Mouse (Mus musculus) activated CD4-positive, CD25-positive, alpha-beta regulatory T cell, adult 4 months (primary cell): ENCODE measurements around the gene Hist1h2ac. TPM values are rescaled to one million over a fixed set of nuclear protein-coding genes. Genes with fewer than 3 reads are reported as not detected.
"Not testable (repeated sequence)": the region's sequence is repeated elsewhere in the genome, so short reads cannot be mapped to it uniquely, and the experiment has no call there.

Experiments
- ATAC-seq: one replicate; pipeline ENCODE4 v1.8.0; 2017
- polyA plus RNA-seq, 2 experiments: library from polyadenylated mRNA; unstranded; fragments of 100-300 nt; shearing (Covaris generic); gene quantifications; one replicate each; pipeline ENCODE4 v1.2.1; 2017

The Hist1h2ac gene
- polyA plus RNA-seq, result under 1 TPM in 1 of 2 experiments, not detected in 1; 0.28 TPM

GRCm38 (mm10) chr13:23683755-23684281 is at the start of gene Hist1h2ac, which contains the start of gene Hist1h2bc:
Hist1h2ac (minus strand) TSS chr13:23683948.
Hist1h2bc (plus strand) TSS chr13:23684199.
- ATAC-seq, result peak; percentile 97

GRCm38 (mm10) chr13:23732156-23732804 is 48.5 kb upstream of the Hist1h2ac start:
- peak; percentile 75 for ATAC-seq

- ATAC-seq, result no peak
These were observed 46.7 kb upstream of the Hist1h2ac start for GRCm38 (mm10) chr13:23730479-23730878.

- no peak for ATAC-seq
These were observed 46.0 kb upstream of the Hist1h2ac start for GRCm38 (mm10) chr13:23729706-23730105.

GRCm38 (mm10) chr13:23729192-23729525 is 45.4 kb upstream of the Hist1h2ac start:
- peak; percentile 65 for ATAC-seq

GRCm38 (mm10) chr13:23728472-23729191 is 44.9 kb upstream of the Hist1h2ac start:
- no peak for ATAC-seq

GRCm38 (mm10) chr13:23725213-23725612 is 41.5 kb upstream of the Hist1h2ac start:
- ATAC-seq, result no peak

GRCm38 (mm10) chr13:23724239-23724638 is 40.5 kb upstream of the Hist1h2ac start:
- no peak for ATAC-seq

- ATAC-seq, result not testable (repeated sequence)
These were observed 34.0 kb upstream of the Hist1h2ac start for GRCm38 (mm10) chr13:23717593-23718245.

GRCm38 (mm10) chr13:23717176-23717575 is 33.4 kb upstream of the Hist1h2ac start:
- ATAC-seq, result no peak

GRCm38 (mm10) chr13:23716261-23717042 is 32.7 kb upstream of the Hist1h2ac start:
- no peak for ATAC-seq

- ATAC-seq, result peak; percentile 87
These were observed 26.8 kb upstream of the Hist1h2ac start, which contains the start of gene Hfe for GRCm38 (mm10) chr13:23710374-23711089. Hfe (minus strand) TSS chr13:23710854.

- ATAC-seq, result peak; percentile 41
These were observed 26.1 kb upstream of the Hist1h2ac start for GRCm38 (mm10) chr13:23709714-23710373.

GRCm38 (mm10) chr13:23708654-23709053 is 24.9 kb upstream of the Hist1h2ac start:
- ATAC-seq, result no peak

GRCm38 (mm10) chr13:23708041-23708440 is 24.3 kb upstream of the Hist1h2ac start:
- ATAC-seq, result no peak

GRCm38 (mm10) chr13:23706771-23707170 is 23.0 kb upstream of the Hist1h2ac start:
- ATAC-seq, result no peak

GRCm38 (mm10) chr13:23705751-23706356 is 22.1 kb upstream of the Hist1h2ac start:
- no peak for ATAC-seq

- not testable (repeated sequence) for ATAC-seq
These were observed 19.1 kb upstream of the Hist1h2ac start for GRCm38 (mm10) chr13:23702801-23703200.

- ATAC-seq, result no peak
These were observed 18.5 kb upstream of the Hist1h2ac start for GRCm38 (mm10) chr13:23702220-23702619.

GRCm38 (mm10) chr13:23700786-23701520 is 17.2 kb upstream of the Hist1h2ac start:
- peak; percentile 58 for ATAC-seq
